Mouse (Mus musculus) liver, adult 2 months (tissue): Measurements from ENCODE around the gene Crabp1. TPM values are rescaled to one million over a fixed set of nuclear protein-coding genes. Genes with fewer than 3 reads are reported as not detected.

Source experiments
- DNase-seq: peaks from one replicate; pipeline ENCODE4 v3.0.0-alpha.2; 2011; ENCODE audit warnings: low read depth, low spot score; ENCODE audit errors: extremely low read depth
- H3K27ac ChIP-seq: fragments of 200-500 bp; replicated peaks from 2 replicates; pipeline ENCODE4 v1.5.1; 2012; ENCODE audit warnings: low read depth, mild to moderate bottlenecking, control low read depth, inconsistent platforms, low read length; ENCODE audit not compliant: insufficient read depth
- H3K27me3 ChIP-seq: fragments of 200-500 bp; 2 replicates; pipeline ENCODE4 v1.6.1; 2012; ENCODE audit warnings: mild to moderate bottlenecking, moderate library complexity, low read length, inconsistent platforms; ENCODE audit not compliant: control insufficient read depth, insufficient read depth
- H3K36me3 ChIP-seq: fragments of 200-500 bp; 2 replicates; pipeline ENCODE4 v1.6.1; 2012; ENCODE audit warnings: low read length, inconsistent platforms; ENCODE audit not compliant: control insufficient read depth, insufficient read depth
- H3K4me1 ChIP-seq: fragments of 200-500 bp; 2 replicates; pipeline ENCODE4 v1.6.1; 2011; ENCODE audit warnings: low read length; ENCODE audit not compliant: control insufficient read depth, insufficient read depth
- H3K4me3 ChIP-seq: fragments of 200-500 bp; 2 replicates; pipeline ENCODE4 v1.5.1; 2011; ENCODE audit warnings: low read depth, mild to moderate bottlenecking, control low read depth, low read length, moderate library complexity; ENCODE audit not compliant: insufficient read depth
- H3K79me2 ChIP-seq: fragments of 200-500 bp; 2 replicates; pipeline ENCODE4 v1.6.1; 2012; ENCODE audit warnings: inconsistent platforms, mild to moderate bottlenecking, low read length, moderate library complexity; ENCODE audit not compliant: control insufficient read depth, insufficient read depth
- H3K9ac ChIP-seq: fragments of 200-500 bp; 2 replicates; pipeline ENCODE4 v1.6.1; 2012; ENCODE audit warnings: low read depth, mild to moderate bottlenecking, control low read depth, inconsistent platforms, low read length
- CTCF ChIP-seq: fragments of 200-500 bp; IDR thresholded peaks from 2 replicates; pipeline ENCODE4 v1.5.1; 2011; ENCODE audit warnings: low read depth, low read length, control low read depth
- POLR2A ChIP-seq: fragments of 200-500 bp; IDR thresholded peaks from 2 replicates; pipeline ENCODE4 v1.6.1; 2011; ENCODE audit warnings: low read length, control low read depth; ENCODE audit not compliant: insufficient read depth; ENCODE audit errors: extremely low read depth
- WGBS: fragments of 180-500 bp; shearing (Covaris S2); methylation state at CpG from one replicate; pipeline ENCODE4 v1.1.7; 2018; 5-methylcytosine and 5-hydroxymethylcytosine counted together
- polyA plus RNA-seq: library from polyadenylated mRNA; depleted of rRNA; stranded (reverse); fragments of >200 nt; gene quantifications from 2 replicates; pipeline ENCODE4 v1.2.3, GENCODE M21; 2012
- total RNA-seq: library from RNA; depleted of rRNA; stranded (reverse); fragments of >200 nt; gene quantifications from 2 replicates; pipeline ENCODE4 v1.2.3, GENCODE M21; 2014

The Crabp1 gene
- total and polyA plus RNA-seq, 2 experiments: not detected

DNA sequence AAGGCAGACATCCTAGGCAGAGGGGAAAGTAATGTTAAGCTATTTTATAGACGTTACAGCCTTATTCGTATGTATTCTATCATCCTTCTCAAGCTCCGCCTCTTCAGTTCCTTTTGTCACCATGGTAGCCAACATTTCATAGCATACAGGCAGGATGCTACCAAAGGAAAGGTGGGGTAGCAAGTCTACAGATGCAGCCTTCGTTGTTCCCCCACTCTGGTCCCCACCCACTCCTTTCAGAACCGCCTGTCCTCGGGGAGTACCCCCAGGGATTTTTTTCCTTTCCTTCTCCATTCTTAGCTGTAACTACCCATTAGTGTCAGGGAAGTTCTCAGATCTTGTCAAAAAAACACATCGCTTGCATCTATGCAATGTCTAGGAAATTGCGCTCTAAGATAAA lies 14.7 kb downstream of the Crabp1 start:
- Histone ChIP-seq H3K79me2 (no peaks in the 10 kb centered on the region), H3K9ac (no peak overlapping the region), H3K4me1 (no peaks in the 10 kb centered on the region), H3K27me3 (no peaks in the 10 kb centered on the region), H3K36me3 (no peaks in the 10 kb centered on the region), H3K27ac (no peak overlapping the region), H3K4me3 (no peak overlapping the region)
- TF ChIP-seq POLR2A (no peak), CTCF (no peak)
- WGBS: 88% methylated on average over 8 of the region's 8 CpGs
- no peak for DNase-seq

DNA sequence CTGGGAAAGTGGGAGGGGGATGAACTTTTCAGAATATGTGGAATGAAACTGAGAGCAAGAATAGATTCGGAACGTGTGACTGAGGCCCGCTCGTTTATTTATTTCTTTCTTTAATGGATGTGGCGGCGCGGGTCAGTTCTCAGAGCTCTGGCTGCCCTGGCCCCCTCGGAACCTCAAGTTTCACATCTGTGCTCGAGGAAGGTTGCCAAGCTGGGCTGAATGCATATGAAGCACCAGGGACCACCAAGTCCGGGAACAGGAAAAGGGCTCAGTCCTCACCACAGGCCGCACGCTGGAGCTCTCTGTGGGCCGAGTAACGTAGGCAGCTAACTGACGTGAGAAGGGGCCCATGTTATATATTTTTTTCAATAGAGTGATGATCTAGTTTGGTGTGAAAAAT lies 18.0 kb downstream of the Crabp1 start:
- Histone ChIP-seq H3K27ac (no peak overlapping the region), H3K27me3 (no peaks in the 10 kb centered on the region), H3K9ac (no peak overlapping the region), H3K36me3 (no peaks in the 10 kb centered on the region), H3K4me1 (no peaks in the 10 kb centered on the region), H3K4me3 (no peak overlapping the region), H3K79me2 (no peaks in the 10 kb centered on the region)
- no peak for TF ChIP-seq POLR2A
- no peak for TF ChIP-seq CTCF
- 88% methylated on average over 15 of the region's 15 CpGs for WGBS
- DNase-seq: no peak

DNA sequence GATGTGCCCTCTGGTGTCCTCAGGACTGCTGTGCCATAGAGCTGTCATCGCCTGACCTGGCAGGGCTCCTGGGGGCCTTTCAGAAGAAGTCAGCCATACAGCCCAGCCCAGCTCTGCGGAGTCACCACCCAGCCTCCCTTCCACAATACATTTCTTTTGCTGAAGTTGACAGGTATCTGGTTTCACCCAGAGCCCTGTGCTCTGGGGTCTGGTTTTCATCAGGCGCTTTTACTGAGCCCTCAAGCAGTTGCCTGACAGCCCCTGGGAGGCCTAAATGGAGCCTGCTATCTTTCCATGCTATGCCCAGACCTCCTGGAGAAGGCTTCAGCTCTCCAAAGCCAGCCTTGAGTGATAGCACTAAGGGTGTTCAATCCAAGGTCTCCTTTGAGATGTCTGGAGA lies 19.5 kb downstream of the Crabp1 start:
- H3K79me2 ChIP-seq: no peaks in the 10 kb centered on the region
- no peaks in the 10 kb centered on the region for H3K27me3 ChIP-seq
- DNase-seq: no peak
- TF ChIP-seq CTCF: no peak
- no peak for TF ChIP-seq POLR2A
- H3K4me1 ChIP-seq: no peaks in the 10 kb centered on the region
- no peak overlapping the region for H3K9ac ChIP-seq
- no peak overlapping the region for H3K27ac ChIP-seq
- 85% methylated on average over 3 of the region's 3 CpGs for WGBS
- H3K36me3 ChIP-seq: no peaks in the 10 kb centered on the region
- H3K4me3 ChIP-seq: no peak overlapping the region

DNA sequence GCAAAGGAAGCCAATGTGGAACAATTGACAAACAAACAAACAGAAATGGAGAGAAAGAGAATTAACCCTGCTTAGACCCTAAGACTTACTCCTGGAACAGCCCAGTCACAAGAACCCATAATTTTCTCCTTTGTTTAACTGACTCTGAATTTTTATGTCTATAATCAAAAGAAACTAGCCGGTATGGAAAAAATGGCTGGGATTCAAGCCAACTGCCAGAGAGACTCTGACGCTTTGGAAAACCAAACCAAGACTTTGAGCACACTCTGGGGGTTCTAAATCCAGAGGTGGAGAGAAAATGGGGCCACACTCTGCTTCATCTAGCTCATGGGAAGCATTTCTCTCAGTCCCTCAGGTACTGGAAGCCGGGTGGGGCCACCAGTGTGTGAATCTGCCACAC lies 20.7 kb downstream of the Crabp1 start:
- Histone ChIP-seq H3K27me3 (no peaks in the 10 kb centered on the region), H3K9ac (no peak overlapping the region), H3K27ac (no peak overlapping the region), H3K79me2 (no peaks in the 10 kb centered on the region), H3K36me3 (no peaks in the 10 kb centered on the region), H3K4me1 (no peaks in the 10 kb centered on the region), H3K4me3 (no peak overlapping the region)
- no peak for TF ChIP-seq POLR2A
- no peak for TF ChIP-seq CTCF
- no peak for DNase-seq
- 82% methylated on average over 3 of the region's 3 CpGs for WGBS

DNA sequence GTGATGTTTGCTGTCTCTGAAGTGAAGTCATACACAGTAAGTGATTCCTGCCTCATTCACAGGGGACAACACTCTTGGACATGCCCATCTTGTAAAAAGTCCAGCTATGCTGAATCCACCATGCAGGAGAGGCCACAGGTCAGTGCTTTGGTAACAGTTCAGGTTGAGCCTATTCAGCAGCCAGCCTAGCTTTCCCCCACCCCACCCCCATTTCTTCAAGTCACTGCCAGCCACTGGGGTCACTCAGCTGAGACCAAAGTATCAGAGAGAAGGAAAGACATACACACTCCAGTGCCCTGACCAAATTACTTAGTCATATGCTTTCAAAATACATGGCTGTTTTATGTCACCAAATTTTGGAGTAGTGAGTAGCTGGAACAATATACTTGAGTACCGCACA lies 21.5 kb downstream of the Crabp1 start:
- no peaks in the 10 kb centered on the region for H3K27me3 ChIP-seq
- H3K79me2 ChIP-seq: no peaks in the 10 kb centered on the region
- no peak overlapping the region for H3K4me3 ChIP-seq
- no peak for TF ChIP-seq POLR2A
- no peak for TF ChIP-seq CTCF
- H3K27ac ChIP-seq: no peak overlapping the region
- DNase-seq: no peak
- no peaks in the 10 kb centered on the region for H3K4me1 ChIP-seq
- 88% methylated on average over 1 of the region's 1 CpGs for WGBS
- H3K36me3 ChIP-seq: no peaks in the 10 kb centered on the region
- H3K9ac ChIP-seq: no peak overlapping the region

DNA sequence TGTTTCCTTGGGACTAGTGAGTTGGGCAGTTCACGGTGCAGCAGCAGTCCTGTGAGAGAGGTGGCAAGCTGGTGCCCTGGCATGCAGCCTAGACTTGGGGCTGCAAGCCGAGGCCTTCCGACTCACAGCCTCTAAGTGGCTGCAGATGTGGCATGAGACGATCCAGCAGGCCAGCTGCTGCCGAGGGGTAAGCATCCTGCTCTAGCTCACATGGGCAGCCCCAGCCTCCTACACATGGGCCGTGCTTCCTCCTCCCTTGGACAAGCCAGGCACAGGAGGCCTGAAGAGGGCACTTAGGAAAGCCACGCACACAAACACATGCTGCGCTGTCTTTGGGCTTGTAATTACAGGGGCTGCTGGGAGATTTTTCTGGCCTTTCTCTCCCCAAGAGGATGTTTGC lies 23.2 kb downstream of the Crabp1 start:
- 43% methylated on average over 8 of the region's 8 CpGs for WGBS
- DNase-seq: peak; percentile 12
- no peaks in the 10 kb centered on the region for H3K4me1 ChIP-seq
- no peak overlapping the region for H3K4me3 ChIP-seq
- no peak for TF ChIP-seq POLR2A
- TF ChIP-seq CTCF: no peak
- H3K9ac ChIP-seq: no peak overlapping the region
- no peak overlapping the region for H3K27ac ChIP-seq
- H3K27me3 ChIP-seq: no peaks in the 10 kb centered on the region
- H3K79me2 ChIP-seq: no peaks in the 10 kb centered on the region
- H3K36me3 ChIP-seq: no peaks in the 10 kb centered on the region
